Mouse (Mus musculus) cerebellum, adult 11-12 months (tissue): ENCODE results near the gene Rbmx.

Experiments used
- DNase-seq: peaks from one replicate; pipeline ENCODE4 v3.0.0; 2022

Gene Rbmx

DNA sequence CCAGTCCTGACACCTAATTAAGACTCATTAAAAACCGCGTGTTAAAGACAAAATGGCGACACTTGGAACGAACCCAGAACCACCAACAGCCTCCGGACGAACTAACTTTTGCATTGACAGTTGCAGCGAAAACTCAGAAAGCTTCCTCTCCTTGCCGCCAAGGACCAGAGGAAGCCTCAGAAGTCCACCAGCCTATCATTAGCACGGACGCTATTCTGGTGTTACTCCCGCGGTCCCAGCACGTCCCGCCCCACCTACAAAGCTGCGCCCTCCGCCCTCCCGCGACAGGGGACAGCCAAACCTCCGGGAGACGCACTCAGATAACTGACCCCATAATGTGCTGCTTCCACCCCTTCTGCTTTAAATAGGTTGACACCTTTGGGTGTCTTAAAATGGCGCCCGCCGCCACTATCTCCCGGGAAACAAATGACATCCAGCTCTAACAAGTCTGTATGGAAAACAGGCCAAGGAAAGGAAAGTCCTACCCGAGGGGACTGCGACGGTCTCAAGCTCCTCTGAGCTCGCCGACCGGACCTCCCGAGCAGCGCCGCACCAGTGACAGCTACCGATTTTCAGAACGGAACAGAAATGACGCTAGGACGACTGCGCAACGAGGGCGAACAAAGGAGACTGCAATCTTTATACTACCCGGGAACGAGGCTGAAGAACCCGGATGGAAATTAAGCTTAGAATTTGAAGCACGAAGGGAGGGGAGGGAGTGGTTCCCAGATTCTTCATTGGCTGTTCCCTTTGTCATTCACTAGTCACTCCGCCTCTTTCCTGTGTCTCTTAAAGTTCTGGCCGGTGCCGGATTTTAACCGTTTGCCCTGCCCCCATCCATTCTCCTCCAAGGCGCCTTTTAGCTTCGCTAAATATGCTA is at the start of gene Rbmx:
Rbmx (minus strand) TSS at position 670 of the 880 bp plus-strand sequence.
- DNase-seq = peak; percentile 87

DNA sequence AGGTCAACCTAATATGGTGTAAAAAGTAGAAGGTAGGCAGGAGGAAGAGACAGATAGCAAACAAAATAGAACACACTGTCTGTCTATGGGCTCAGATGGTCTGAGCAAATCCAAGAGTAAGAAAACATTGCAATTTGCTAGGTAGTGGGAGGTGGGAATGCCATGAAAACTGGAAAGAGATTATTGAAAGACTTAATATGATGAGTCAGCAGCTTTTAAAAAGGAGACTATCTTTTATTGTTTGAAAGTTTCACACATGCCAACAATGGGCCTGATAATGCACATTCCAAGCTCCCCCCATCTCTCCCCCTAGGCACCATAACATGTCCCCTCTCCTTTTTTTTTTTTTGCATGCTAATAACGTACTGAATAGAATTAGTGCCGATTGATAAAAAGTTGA is 41.1 kb upstream of the Rbmx start:
- DNase-seq = no peak

DNA sequence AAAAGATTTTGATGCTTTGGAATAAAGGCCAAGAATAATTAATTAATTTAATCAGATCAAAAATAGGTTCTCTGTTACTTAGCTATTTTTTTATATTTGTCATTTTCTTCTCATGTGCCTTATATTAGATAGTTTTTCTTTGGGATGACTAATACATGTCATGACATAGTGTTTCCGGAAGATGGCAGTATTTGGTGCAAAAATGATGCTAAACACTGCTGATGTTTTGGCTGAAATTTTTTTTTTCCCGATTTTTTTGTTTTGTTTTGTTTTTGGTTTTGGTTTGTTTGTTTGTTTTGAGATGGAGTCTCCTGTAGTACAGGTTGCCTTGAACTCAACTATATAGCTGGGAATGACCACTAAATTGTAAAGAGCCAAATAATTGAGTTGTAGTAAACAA is 38.8 kb upstream of the Rbmx start:
- DNase-seq = no peak

DNA sequence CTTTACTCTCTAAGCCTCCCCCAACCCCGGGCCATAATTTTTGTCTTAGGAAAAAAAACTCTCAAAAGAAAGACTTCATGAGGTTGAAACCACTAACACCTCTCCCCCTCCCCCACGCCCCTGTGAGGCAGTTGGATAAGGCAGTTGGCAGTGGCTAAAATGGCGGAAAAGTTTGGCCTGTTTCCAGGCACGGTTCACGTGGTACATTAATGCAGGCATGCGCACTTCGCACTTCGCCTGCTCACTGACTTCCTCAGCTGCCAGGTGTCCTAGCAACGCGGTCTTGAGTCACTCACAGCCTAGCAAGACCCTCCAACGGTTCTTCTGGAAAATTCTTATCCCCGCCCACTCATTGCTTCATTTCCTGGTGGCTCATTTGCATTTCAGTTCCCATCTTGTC is 15.9 kb upstream of the Rbmx start, which contains the start of gene Gm364:
Gm364 (plus strand) TSS at position 386 of the 400 bp plus-strand sequence.
- DNase-seq = no peak

DNA sequence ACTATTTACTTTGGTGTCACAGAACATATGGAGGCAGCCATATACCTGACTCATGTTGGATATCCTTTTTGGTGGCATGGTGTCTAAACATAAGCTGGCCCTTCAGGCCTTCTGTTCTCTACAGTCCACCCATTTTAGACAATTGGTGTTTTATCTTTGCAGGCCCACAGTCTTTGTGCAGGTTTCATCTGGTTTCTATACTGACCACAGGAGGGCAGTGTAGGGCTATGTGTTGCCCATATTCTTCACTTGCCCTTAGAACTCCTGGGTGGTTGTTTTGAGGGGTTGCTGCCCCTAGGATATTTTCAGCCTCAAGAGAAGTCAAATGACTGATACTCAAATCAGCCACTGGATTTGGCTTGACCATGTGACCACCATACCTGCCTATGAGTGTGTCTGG is 10.8 kb upstream of the Rbmx start:
- DNase-seq = no peak

DNA sequence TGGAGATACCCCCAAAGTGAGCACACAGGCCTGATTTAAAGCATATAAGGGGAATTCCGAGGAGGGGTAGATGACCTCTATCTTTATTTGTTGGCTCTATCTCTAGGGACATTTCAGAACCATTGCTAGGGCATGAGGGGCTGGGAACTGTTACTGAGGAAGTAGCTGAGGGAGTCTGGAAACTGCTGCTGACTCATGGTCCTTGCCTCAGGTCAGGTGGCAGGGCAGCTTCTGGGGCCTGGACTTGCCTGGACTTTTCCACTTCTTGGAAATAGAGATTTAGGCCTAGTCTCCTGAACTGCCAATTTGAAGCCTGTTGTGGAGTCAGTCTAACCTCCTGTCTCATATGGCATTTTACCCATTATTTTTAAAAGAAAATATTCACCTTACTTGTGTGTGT is 8.6 kb upstream of the Rbmx start:
- no peak for DNase-seq

DNA sequence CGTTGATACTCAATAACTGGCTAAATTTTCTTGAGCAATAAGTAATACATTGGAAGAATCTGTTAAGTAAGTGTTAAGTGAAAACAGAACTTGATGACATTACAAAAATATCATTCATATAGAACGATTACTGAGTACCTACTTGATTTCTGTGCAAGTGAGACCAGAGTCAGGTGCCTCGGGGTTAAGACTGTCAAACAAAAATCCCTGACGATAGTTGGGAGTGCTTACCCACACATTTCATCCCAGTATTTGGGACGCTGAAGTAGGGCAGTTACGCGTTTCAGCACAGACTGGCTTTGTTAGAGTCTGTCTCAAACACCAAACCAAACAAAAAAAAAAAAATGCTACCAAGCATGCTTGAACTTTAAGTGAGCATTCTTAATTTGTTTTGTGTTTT is 576 bp upstream of the Rbmx start:
- no peak for DNase-seq

DNA sequence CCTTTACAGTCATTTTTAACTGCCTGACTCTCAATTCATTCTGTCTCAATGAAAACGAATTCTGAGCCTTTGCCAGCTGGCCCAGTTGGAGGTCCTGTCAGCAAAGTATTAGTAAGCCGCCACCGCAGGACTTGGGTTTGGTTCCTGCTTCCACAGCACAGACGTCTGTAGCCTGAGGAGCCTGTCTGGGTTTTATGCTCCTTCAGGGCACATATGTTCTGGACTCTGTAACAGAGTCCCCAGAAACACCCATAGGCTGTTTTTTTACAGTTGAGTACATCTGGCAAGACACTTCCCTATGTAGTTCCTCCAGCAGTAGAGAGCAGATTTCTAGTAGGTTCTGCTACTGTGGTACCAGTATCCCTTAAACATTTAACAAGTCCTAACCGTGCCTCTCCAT is 11.9 kb downstream of the Rbmx start:
- DNase-seq = no peak

DNA sequence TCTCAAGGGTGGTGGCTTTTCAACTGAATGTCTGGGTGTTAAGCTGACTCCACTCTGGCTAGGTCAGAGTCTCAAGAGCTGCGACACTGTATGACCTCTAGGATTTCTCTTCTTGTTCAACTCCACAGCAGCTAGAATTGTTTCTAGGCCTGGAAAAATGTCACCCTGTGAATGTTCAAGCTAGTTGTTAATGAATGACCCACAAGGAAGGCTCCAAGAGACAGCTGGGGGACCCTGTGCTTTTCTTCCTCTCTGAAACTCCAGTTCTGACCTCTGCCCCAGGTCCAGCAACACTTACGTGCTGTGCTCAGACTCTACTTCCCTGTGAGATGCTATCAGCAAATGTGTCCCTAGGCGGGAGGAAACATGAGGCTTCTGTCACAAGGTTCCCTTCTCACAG is 14.3 kb downstream of the Rbmx start:
- no peak for DNase-seq

DNA sequence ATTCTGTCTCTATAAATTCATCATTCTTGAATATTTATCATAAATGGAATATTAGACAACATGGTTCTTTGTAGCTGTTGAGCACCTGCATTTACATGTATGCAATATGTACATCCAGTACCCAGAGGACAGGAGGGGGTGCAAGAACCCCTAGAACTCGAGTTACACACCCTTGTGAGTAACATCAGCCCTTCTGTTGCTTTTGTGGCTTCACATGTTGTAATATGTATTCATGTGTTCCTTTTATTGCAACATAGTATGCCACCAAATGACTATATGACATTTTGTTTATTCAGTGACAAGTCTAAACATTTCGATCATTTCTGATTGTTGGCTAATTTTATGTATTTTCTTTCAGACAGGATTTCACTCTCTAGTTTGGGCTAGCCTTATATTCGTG is 15.7 kb downstream of the Rbmx start:
- no peak for DNase-seq

DNA sequence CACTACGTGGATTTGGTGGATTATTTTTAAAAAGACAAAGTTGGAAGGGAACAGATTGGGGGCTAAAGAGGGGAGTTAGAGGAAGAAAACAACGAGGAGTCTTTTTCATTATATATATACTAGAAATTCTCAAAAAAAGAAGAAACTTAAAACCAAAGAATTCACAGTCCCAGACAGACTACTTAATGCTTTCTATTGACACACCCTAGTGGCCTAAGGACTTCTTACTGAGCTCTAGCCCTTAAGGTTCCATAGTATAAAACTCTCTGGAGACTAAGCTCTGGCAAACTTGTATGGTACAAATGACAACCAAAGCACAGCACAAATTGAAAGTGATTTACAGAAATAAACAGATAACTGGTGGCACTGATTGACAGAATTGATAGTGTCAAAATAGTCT is 18.8 kb downstream of the Rbmx start:
- no peak for DNase-seq

DNA sequence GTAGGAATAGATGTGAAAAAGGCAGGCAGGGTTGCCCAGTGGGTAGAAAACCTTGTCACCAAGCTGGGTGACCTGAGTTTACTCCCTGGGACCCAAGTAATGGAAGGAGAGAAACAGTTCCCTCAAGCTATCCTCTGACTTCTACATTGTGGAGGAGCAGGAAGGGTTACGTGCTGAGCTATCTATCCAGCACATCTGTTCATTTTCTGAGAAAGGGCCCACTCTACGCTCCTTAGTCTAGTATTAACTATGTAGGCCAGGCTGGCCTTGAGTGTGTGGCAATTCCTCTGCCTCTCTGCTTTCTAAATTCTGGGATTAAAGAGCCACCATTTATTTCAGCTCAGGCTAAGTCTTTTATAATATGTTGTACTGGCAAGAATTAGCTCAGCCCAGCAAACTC is 19.3 kb downstream of the Rbmx start:
- DNase-seq = no peak

DNA sequence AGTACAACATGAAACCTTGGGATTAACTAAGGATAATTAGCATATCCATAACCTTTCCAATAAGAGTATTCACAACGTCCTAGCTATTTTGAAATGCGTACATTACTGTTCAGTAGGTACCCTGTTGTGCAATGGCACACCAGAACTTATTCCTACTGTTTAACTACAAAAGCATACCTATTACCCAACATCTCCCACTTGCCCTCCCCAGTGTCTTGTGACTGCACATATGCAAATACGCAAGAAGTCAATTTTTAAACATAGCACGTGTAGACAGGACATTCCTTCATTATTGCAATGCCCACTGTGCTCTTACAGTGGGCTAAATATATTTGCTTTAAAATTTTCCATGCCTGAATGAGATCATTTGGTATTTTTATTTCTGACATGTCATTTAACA is 19.9 kb downstream of the Rbmx start:
- no peak for DNase-seq

DNA sequence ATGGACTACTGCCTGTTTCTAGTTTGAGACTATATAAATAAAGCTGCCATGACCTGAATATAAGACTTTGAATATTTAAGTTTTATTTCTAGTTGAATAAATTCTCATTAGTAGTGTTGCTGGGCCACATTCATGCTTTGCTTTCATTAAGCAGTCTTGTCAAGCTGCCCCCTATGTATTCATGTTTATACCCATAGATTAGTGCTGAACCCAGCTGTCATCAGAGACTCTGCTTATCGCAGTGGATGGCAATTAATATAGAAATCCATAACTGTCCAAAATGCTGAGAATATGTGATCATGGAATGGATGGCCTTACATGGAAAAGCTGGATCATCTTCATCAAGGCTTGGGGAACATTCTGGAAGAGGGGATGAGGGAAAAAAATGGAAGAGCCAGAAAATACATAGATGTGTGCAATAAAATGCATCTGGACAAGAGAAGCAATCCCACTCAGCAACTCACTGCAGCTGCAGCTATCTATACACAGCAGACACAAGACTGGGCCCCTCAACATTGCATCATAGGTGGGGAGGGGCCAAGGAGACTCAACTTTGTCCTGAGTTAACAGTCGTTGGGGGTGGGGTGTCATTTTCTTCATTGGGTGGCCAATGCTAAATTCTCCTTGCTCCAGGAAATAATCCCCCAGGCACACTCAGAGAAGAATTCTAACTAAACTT is 27.8 kb downstream of the Rbmx start:
- no peak for DNase-seq

DNA sequence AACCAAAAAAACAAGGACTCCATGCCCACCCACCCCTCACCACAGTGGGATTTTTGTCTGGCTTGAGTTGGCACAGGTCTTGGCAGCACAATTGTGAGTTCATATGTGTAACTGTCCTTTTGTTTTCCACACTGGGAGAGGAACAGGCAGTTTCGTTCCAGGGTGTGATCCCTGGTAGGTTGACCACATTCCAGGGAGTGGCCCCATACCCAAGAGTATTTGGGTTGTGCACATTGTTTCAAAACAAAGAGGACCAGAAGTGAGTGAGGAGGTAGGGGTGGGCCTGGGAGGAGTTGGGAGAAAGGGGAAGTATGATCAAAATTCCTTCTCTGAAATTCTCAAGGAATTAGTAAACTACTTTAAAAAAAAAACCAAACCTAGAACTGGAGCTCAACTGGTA is 33.5 kb downstream of the Rbmx start:
- DNase-seq = no peak

DNA sequence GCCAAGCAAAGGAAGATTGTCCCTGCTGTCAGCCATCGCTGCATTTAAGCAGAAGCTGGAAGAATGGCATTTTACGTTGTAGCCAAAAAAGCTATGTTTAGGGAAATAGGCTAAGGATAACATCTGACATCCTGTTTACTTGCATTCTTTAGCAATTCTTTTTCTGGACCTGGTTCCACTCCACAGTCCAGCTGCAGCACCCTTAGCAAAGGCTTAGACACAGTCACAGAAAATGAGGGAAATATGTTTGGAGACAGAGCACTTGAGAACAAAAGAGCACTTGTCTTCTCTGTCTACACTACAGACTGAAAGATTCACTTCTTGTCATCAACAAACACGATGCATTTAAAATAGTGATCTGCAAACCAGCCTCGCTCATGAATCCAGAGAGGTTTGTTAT is 53.6 kb downstream of the Rbmx start:
- no peak for DNase-seq

DNA sequence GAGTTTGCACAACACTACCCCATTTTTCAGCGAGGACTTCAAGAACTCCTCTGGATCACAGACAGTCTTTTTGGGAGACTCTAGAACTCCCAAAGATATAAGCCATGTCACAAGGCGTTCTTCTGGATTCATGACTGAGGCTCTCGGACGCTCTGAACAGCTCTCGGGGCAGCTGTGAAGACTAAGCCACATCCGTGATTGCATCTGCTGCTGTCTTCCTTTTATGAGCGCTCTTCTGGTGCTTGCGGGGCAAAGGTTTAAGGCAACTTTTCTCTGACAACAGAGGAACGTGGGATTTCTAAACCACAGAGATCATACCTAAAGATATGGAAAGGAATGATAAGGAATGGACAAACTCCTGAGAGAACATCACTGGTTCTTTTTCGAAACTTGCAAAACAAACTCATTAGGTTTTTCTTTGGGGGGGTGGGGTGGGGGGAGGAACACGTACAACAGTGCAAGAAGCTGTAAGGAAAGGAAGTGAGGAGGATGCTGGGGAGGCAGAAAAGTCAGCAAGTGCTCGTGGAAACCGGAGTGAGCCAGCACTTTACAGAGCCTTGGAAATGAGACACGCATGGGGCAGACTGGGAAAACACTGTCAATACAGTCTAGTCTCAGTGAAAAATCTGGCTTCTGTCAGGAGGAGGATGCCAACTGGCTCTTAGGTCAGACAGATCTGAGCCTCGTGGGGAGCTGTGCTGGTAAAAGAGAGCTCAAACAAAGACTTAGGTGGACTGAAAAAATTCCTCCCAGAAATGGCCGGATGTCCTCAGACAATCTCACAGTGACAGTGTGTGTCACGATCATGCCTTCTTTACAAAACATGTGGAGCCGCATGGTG is 54.2 kb downstream of the Rbmx start, which contains the start of gene Arhgef6:
Arhgef6 (minus strand) TSS at position 359 of the 841 bp plus-strand sequence.
- no peak for DNase-seq

DNA sequence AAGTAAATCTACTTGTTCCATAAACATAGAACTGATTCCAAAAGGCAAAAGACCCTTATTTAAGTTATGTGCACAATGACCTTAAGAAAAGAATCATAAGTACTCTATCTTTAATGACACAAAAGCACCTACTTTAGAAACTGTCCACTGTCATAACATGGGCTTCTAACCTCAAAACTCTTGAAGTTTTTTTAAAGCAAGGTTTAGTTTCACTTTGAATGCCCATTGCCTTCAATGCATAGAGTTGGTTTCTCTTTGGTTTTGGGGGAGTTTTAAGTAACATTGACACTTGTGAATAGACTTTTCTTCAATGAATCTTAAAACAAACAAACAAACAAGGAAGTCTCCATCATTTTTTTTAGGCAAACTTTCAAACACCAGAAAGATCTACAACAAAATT is 55.3 kb downstream of the Rbmx start:
- DNase-seq = no peak

DNA sequence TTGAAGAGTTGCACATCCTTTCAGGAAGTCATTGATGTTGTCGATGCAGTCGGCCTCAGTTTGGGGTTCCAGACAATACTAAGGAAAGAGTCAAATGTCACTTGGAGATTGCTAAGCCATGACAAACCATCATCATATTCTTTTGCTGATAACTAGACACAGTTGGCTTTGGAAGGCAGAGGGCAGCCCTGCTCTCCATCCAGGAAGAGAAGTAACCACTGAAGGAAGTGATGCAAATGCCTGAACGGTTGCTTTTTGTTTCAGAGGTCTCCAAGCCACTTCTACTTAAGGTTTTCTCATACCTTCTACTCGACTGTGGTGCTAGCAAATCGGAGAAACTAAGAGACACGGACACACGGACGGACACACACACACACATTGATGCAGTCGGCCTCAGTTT is 55.9 kb downstream of the Rbmx start:
- DNase-seq = no peak

DNA sequence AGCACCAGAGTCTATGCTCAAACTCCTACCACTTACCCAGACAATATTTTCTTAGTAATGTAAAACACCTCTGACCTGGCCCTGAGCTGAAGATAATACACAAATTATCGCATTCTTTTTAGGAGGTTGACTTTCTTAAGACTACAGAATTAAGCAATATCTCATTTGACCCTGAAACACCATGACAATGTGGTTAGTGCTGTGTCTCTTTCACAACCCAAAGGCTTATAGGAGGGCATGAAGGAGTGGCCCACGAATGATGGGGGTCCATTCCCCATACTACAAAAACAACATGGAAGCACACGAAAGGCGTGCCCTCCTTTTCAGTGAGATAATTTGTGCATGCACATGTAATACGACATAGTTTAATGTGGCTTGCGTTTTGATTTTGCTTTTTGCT is 57.5 kb downstream of the Rbmx start:
- no peak for DNase-seq
